Mouse (Mus musculus) erythroblast, adult 5-6 weeks (primary cell): ENCODE data around the gene S1pr5. TPM values are rescaled to one million over a fixed set of nuclear protein-coding genes. Genes with fewer than 3 reads are reported as not detected.
"Not testable (repeated sequence)": the region's sequence is repeated elsewhere in the genome, so short reads cannot be mapped to it uniquely, and the experiment has no call there.

Source experiments
- ATAC-seq: replicated peaks from 2 replicates; pipeline ENCODE4 v1.8.0; 2016; ENCODE audit warnings: moderate number of reproducible peaks, mild to moderate bottlenecking, moderate TSS enrichment, inconsistent platforms; ENCODE audit not compliant: poor library complexity, low FRiP score, severe bottlenecking
- total RNA-seq, 2 experiments: library from RNA; stranded (forward) in 1 of 2; stranded (reverse) in 1 of 2; fragments of 150-400 nt in 1 of 2; fragments of 200-764, 138-1000 nt in 1 of 2; gene quantifications; 2 replicates each; pipeline versions ENCODE4 v1.2.3 to v1.2.4; 2015 to 2017; ENCODE audit warnings: low replicate concordance in 2 of 2

Gene S1pr5
- total RNA-seq, 2 experiments from 2014 or later: 1.1 to 1.7 TPM

DNA sequence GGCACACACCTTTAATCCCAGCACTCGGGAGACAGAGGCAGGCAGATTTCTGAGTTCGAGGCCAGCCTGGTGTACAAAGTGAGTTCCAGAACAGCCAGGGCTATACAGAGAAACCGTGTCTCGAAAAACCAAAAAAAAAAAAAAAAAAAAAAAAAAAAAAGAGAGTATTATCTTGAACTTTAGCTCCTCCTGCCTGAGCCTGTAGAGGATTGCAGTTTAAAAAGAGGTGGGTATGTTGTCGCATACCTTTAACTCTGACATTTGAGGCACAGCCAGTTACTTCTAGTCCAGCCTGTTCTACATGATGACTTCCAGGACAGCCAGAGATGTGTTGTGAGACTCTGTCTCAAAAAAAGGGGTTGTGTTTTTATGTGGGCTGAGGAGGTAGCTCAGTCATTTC lies 21.3 kb upstream of the S1pr5 start:
- ATAC-seq: not testable (repeated sequence)

DNA sequence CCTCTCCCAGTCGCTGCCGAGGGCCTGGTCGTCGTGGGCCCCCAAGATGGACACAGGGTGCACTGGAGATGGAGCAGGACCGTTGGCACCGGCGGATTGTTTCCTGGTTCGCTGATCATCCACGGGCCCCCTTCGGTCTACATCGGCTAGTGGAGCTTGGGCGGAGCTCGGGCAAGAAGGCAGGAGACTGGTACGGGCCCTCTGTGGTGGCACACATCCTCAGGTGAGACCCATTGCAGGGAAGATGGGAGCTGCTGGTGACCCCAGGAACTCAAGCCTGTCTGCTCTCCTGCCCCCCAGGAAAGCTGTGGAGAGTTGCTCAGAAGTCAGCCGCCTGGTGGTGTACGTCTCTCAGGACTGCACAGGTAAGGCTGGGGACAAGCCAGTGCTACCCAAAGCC lies 20.1 kb upstream of the S1pr5 start:
- no peak for ATAC-seq

DNA sequence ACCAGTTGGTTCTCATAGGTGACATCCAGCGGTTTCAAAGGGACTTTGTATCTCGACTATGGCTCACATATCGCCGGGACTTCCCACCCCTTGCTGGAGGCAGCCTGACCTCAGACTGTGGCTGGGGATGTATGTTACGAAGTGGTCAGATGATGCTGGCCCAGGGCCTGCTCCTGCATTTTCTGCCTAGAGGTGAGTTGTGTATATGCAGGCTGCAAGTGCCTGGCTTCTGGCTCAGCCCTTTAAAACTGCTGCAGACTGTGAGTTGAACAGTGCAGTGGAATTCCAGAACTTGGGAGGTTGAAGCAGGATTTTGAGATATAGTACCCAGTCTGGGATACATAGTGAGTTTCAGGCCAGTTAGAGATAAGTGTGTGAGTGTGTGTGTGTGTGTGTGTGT lies 18.6 kb upstream of the S1pr5 start:
- no peak for ATAC-seq

DNA sequence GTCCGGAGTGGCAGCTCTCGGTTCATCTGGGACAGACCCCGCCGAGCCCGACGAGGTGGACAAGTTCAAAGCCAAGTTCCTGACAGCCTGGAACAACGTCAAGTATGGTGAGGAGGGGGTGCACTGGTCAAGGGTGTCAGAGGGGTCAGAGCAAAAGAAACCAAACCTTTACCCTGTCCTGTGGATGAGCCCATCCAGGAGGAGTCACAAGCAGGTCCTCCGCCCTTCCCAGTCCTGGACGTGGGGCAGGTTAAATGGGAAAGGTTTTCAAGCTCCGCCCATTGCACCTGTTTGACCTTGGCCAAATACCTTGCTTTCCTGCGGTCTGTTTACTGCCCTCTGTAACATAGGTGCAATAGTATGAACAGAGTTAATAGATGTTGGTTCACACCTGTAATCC lies 17.4 kb upstream of the S1pr5 start:
- ATAC-seq: peak; percentile 34

DNA sequence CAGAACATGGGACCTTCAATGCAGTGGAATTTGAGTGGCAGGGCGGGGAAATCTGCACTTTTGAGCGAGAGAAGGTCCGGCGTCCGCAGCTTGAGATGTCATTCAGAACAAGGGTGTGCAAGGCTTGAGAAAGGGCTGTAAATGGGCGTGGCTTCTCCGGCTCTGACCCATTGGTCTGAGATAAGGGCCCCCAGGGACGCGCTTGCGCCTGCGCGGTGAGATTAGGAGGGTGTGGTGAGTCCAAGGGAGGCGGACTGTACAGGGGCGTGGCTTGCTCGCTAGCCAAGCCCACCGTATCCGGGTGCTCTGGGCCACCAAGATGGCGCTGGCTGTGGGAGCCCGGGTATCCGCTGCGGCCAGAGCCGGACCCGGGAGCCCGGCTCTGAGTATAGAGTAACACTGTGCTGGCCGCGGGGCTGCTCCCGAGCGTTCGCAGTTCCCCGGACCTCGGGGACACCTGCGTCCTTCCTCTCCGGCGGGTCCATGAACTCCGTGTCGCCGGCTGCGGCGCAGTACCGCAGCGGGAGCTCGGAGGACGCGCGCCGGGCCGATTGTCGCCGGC lies 16.8 kb upstream of the S1pr5 start, which contains the start of gene Atg4d:
Atg4d (plus strand) TSS at position 294 of the 562 bp plus-strand sequence.
- ATAC-seq: peak; percentile 86

DNA sequence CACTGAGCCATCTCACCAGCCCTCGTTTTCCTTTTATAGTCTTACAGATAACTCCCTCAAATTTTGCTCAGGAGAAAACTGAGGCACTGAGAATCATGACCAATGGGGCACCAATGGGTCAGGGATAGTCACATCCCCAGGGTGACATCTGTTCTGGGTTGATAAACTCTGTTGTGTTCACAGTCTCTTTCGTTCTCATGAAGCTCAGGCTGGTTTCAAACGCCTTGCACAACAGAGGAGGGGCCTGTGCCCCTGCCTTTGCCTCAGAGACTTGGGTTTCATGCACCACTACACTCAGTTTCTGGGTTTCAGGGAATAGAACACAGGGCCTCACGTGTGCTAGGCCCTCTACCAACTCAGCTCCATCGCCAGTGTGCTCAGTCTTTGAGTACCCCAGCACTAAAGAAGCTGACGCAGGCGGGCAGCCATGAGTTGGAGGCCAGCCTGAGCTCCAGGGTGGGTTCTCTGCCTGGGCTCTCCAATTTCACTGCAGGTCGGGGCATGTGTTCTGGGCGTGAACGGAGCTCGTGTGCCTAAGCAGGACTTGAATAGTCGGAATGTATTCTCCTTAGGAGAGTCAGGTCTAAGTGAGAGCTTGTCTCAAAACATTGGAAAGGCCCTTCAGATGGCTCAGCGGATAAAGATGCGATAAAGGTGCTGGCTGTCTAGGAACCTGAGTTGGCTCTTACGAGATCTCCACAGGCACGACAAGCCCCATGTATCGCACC lies 16.2 kb upstream of the S1pr5 start:
- peak; percentile 66 for ATAC-seq

DNA sequence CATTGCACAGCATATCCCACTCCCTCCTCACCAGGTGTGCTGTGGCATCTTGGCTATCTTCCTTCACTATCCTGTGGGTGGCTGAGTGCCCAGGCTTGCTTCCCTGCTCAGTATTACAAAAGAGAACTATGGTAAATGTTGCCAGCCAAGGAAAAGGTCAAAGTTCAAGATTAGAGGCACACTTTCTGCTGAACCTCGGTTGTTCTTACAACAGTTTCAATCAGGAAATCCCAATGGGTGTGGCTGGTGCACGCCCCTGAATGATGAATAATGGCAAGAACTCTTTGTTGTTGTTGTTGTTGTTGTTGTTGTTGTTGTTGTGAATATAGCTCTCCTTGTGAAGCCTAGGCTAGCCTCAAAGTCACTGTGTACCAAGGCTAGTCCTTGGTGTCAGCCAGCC lies 13.6 kb upstream of the S1pr5 start:
- ATAC-seq: no peak

DNA sequence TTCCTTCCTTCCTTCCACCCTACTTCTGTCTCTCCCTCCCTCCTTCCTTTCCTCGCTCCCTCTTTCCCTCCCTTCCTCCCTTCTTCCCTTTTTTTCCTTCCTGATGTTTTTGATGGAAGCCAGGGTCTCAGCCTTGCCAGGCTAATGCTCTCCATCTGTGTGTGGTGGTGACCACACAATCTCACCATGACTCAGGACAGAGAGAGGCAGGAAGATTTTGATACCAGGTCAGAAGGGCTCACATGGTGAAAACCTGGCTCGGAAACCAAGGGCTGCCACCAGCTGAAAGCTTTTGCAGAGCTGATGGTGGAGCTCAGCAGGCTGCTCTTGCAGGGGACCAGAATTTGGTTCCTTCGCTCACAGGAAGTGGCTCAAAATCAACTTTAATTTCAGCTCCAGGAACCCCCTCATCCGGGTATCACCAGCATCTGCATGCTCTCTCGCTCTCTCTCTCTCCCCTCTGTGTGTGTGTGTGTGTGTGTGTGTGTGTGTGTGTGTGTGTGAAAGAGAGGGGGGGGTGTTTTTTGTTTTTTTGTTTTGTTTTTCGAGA lies 12.3 kb upstream of the S1pr5 start:
- no peak for ATAC-seq

DNA sequence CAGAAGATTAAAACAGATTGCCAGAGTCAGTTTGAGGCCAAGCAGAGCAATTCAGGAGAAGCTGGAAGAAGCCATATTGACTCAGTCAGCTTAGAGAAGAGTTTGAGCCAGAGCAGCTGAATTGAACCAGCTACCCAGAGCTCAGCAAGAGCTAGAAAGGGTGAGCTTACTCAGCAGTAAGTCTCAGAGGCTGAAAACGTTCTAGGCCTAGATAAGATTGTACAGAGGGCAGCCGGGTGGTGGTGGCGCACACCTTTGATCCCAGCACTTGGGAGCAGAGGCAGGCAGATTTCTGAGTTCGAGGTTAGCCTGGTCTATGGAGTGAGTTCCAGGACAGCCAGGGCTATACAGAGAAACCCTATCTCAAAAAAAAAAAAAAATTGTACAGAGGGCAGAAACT lies 8.1 kb upstream of the S1pr5 start:
- not testable (repeated sequence) for ATAC-seq

DNA sequence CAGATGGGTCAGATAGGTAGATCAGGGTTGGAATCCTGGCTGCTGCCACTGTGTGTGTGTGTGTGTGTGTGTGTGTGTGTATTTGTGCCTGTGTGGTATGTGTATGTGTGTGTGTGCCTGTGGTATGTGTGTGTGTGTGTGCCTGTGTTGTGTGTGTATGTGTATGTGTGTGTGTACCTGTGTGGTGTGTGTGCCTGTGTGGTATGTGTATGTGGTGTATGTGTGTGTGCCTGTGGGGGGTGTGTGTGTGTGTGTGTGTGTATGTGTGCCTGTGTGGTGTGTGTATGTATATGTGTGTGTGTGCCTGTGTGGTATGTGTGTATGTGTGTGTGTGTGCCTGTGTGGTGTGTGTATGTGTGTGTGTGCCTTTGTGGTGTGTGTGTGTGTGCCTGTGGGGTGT lies 6.4 kb upstream of the S1pr5 start:
- no peak for ATAC-seq

DNA sequence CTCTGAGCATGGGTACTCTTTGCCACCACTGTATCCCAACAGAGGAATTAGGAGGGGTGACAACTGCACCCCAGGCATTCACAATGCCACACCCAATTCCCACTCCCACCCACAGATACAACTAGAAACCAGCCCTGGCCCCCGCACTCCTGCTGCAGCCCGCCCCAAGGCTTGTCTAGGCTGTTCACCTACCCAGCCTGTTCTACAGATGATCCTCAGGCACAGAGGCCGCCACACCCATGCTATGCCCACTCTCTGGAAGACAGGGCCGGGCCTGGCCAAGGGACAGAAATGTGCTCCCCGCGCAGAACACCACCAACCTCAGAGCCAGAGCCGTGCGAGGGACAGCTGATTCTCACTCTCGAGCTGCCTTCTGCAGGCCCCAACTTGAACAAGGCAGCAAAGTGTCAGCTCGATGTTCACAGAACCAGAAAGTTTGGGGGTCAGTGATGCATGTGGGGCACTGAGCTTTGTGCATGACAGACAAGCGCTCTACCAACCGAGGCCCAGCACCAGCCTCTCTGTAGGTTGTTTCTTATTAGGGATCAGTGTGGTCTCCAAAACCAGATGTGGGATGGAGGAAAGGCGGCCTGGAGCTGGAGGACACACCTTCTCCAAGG lies 3.0 kb upstream of the S1pr5 start:
- no peak for ATAC-seq

DNA sequence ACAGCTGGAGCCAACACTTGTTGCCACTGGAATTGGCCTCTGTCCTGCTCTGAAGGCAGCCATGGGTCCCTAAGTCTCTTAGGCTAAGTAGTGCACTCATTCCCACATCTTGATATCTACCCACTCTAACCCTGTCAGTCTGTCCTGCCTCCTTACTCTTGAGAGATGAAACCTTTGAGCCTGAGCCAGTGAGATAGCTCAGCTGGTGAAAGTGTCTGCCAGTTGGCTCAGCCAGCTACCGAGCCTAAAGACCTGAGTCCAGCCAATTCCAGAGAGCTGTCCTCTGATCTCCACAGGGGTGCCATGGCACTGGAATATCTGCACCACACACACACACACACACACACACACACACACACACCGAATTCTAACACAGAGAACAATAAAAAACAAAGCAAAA lies 2.3 kb upstream of the S1pr5 start:
- ATAC-seq: no peak

DNA sequence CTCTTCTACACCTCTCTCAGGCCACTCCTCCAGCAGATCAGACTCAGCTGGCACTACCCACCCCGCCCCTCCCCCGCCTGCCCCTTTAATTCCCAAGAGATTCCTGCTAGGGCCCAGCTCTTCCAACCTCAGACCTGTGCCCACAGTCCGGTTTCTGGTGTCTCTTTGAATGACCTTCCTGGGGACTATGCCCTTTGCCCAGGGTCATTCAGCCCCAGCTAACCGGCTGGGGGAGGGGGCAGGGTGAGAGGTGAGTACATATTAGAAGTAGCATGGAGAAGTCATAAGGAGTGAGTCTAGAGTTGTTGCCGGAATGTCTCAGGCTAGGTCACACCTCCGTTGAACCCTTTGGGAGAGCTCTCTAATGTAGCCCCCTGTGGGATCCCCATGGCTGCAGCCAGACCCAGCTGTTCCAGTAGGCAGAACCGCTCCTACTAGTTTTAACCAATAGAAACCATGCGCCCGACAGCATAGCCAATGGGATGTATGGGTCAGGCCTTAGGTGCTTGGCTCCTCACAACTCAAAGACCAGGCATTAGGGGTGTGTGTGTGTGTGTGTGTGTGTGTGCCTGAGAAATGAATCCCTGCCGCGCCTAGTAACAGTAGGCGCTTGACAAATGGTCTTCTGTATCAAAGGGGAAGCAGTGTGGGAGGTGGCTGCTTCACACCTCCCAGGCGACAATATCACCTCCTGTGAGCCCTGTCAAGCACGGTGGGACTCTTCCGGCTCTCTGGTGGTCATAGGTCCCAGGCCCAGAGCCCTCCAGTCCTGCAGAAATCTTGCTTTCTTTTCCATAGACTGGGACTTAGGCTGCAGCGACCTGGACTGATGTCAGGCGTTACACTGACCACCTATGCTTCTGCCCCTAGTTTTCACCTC lies 1.6 kb upstream of the S1pr5 start:
- ATAC-seq: no peak

DNA sequence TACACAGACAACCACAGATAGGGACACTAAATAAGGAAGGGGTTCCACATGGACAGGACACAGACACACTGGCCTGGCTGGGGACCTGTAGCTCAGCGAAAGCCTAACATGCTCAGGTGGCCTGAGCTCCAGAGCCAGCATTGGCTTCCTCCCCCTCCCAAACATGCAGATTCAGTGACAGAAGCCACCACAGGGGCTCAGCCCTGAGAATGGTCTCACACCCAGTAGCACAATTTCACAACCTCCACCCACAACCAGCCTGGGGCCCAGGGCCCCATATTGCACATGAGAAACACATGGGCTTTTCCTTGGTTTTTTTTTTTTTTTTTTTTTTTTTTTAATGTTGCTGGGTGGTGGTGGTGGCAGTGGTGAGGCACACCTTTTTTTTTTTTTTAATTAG lies 1.9 kb downstream of the S1pr5 start:
- no peak for ATAC-seq

DNA sequence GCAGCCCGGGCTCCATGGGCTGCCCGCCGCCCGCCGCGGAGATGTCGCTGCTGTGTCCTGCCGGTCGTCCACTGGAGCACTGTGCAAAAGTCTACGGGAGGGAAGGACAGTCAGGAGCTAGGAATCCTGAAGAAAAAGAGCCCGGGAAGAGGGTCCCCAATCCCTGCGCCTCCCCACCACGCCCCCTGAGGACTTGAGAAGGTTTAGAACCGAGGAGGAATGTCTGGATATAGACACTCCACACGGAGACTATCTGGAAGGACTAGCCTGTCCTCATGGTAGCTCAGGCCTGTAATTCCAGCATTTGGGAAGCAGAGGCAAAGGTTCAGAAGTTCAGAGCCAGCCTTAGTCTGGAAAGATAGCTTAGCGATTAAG lies 3.1 kb downstream of the S1pr5 start:
- ATAC-seq: no peak

DNA sequence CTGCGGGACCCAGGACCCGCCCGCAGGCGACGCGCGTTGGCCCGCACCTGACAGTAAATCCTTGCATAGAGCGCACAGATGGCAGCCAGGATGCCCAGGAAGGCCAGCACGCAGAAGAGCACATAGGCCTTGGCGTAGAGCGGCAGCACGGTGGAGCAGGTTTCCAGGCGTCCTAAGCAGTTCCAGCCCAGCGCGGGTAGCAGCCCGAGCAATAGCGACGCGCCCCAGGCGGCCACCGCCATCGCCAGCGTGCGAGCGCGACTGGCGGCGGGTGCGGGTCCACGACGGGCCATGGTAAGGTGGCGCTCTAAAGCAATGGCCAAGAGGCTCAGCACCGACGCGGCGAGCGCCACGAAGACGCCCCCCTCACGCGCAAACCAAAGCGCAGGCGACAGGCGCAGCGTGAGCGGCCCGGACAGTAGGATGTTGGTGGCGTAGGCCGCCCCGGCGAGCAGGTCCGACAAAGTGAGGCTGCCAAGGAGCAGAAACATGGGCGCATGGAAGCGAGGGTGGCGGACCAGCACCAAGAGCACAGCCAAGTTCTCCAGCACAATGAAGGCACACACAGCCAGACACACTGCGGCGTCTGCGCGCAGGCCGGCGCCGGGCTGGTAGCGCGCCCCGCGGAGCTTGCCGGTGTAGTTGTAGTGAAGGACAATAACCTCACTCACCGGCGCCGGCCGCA lies 3.7 kb downstream of the S1pr5 start:
- ATAC-seq: no peak

DNA sequence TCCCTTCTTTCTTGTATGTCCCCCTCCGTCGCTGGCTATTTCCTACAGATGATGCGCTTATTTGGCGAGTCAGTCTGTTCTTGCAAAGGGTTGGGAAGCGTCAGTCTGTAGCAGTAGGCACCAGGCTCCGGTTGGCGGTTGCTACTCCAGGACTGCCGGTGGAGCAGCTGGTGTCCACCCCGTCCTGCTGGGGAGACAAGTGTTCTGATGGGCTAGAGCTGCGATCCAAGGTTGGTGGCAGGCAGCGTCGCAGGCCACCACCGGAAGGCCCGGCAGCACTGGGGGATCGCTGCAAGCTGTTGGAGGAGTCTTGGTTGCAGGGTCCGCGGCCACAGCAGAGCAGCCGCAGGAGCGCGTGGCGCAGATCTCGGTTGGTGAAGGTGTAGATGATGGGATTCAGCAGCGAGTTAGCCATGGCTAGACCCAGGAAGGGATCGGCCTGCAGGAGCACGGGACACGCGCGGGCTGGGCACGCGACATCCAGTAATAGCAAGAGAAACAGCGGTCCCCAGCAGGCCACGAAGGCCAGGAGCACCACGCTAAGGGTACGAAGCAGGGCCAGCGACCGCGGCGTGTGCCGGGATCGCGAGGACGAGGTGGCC lies 4.3 kb downstream of the S1pr5 start:
- no peak for ATAC-seq

DNA sequence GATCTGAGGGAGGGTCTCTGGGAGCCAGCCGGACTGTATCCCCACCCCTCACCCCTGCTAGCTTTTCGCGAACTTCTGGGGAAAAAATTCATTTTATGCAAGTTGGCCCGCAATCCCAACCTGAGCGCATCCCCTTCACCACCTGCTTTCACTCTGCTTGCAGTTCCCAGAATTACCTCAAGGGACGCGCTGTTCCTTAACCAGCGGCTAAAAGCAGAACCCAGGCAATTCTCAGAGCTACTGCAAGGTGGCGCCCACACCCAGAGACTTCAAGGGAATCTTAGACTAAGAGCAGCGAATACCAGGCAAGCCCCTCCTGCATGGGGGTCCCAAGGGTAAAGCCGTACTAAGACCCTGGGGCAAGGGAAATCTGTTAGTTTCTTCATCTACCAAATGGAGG lies 6.9 kb downstream of the S1pr5 start:
- ATAC-seq: peak; percentile 80

DNA sequence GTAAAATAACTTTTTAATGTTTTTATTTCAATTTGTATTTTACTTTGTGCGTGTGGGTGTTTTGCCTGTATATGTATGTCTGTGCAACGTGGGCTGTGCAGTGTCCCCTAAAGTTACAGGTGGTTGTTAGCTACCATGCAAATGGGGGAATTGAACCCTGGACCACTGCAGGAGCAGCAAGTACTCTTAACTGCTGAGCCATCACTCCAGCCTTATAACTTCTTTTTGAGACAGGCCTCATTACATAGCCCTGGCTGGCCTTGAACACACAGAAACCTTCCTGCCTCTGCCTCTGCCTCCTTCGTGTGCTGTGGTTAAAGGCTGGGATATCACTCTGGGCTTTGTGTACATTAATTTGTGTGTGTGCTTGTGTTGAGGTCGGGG lies 8.8 kb downstream of the S1pr5 start:
- no peak for ATAC-seq
